10 mouse cellular contexts compared by ENCODE assay signal in the genomic region with DNA sequence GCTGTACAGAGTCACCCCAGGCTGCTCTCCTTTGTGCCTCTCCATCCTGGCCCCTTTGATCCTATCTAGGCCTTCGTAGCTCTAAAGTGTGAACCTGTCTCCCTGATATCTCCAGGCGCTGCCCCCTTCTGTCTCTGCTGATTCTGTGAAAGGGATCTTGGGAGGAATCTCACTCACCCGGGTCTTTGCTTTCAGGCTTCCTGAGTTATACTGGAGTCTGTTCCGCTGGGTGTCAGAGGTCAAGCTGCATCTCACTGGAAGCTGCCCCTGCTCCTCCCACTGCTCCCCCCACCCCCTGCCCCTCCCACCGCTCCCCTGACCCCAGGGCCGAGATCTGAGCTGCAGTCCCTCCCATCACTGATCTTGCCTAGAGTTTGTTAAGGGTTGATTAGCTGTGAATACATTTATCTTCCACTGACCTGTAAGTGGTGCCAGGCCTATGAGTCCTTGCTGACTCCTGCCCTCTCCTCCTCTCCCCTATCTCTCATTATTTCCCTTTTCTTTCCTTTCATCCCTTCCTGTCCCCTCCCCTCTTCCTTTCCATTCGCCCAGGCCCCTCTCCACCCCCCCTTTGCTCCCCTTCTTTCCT.
DNase-seq lines count a peak whose midpoint lies in the region; ATAC-seq lines count a peak whose summit lies in the region.
"Had no signal": no experiment of that assay in that cellular context is flagged by ENCODE, and none has a peak within 500 bp of the region (broad histone marks: within the 10 kb centered on the region; RNA-seq: fewer than 3 reads in every experiment).

No protein-coding gene starts in this region.

- DNase-seq in heart, adult 18-20 months = no peak
- DNase-seq in forebrain, embryonic 14.5 days (ENCODE audit: low spot score) = no peak
- DNase-seq in frontal cortex, postnatal 36 days (ENCODE audit: low spot score in 2 of 2) = no peak
- no peak for DNase-seq in thymus, postnatal 0 days (ENCODE audit: low spot score)
- no peak for DNase-seq in cerebellum, adult 18-20 months
- DNase-seq: lung, adult 18-20 months had no signal

- H3K4me2 ChIP-seq in heart, embryonic 13.5 days = peak overlapping the region; percentile 49
- peak overlapping the region; percentile 0; the same call in 1 of the 2 replicates for H3K4me2 ChIP-seq in forebrain, embryonic 14.5 days (ENCODE audit: low read length)
- H3K4me2 ChIP-seq in midbrain, embryonic 13.5 days (replicated peaks) = peak overlapping the region; percentile 29; the same call in 1 of the 2 replicates
- H3K4me2 ChIP-seq: heart, embryonic 15.5 days had no signal

- H3K4me1 ChIP-seq in heart, embryonic 13.5 days = peaks cover 10% of the 10 kb centered on the region
- no peaks in the 10 kb centered on the region for H3K4me1 ChIP-seq in brown adipose tissue, adult 24 weeks (ENCODE audit: control insufficient read depth, insufficient read depth, insufficient read length, low read length)
- peaks cover 12% of the 10 kb centered on the region for H3K4me1 ChIP-seq in forebrain, embryonic 14.5 days (ENCODE audit: control insufficient read depth, insufficient read depth, low read length)
- H3K4me1 ChIP-seq in midbrain, embryonic 13.5 days (replicated peaks) = peaks cover 16% of the 10 kb centered on the region

- H3K36me3 ChIP-seq in heart, embryonic 13.5 days = no peaks in the 10 kb centered on the region
- H3K36me3 ChIP-seq in forebrain, embryonic 14.5 days (ENCODE audit: control insufficient read depth, insufficient read depth, low read length) = no peaks in the 10 kb centered on the region
- H3K36me3 ChIP-seq in midbrain, embryonic 13.5 days = no peaks in the 10 kb centered on the region
- H3K36me3 ChIP-seq: heart, embryonic 15.5 days had no signal

- no peak overlapping the region for H3K9ac ChIP-seq in heart, embryonic 13.5 days
- peak overlapping the region; percentile 2; the same call in 1 of the 2 replicates for H3K9ac ChIP-seq in forebrain, embryonic 14.5 days (ENCODE audit: low read length)
- H3K9ac ChIP-seq in midbrain, embryonic 13.5 days (replicated peaks) = no peak overlapping the region
- H3K9ac ChIP-seq: heart, embryonic 15.5 days had no signal

- H3K9me3 ChIP-seq in heart, embryonic 13.5 days = no peaks in the 10 kb centered on the region
- no peaks in the 10 kb centered on the region for H3K9me3 ChIP-seq in forebrain, embryonic 14.5 days (replicated peaks; ENCODE audit: control insufficient read depth, low read length)
- no peaks in the 10 kb centered on the region for H3K9me3 ChIP-seq in midbrain, embryonic 13.5 days
- H3K9me3 ChIP-seq: heart, embryonic 15.5 days had no signal

- no peak overlapping the region for H3K27ac ChIP-seq in heart, embryonic 13.5 days (replicated peaks)
- no peak overlapping the region for H3K27ac ChIP-seq in brown adipose tissue, adult 24 weeks (replicated peaks; ENCODE audit: low read depth, low read length)
- H3K27ac ChIP-seq in forebrain, embryonic 14.5 days (ENCODE audit: low read depth, low read length) = no peak overlapping the region
- no peak overlapping the region for H3K27ac ChIP-seq in midbrain, embryonic 13.5 days
- H3K27ac ChIP-seq: heart, embryonic 15.5 days had no signal

- H3K27me3 ChIP-seq in heart, embryonic 13.5 days (replicated peaks) = no peaks in the 10 kb centered on the region
- no peaks in the 10 kb centered on the region for H3K27me3 ChIP-seq in forebrain, embryonic 14.5 days (replicated peaks; ENCODE audit: control insufficient read depth, insufficient read depth, low read length)
- H3K27me3 ChIP-seq in midbrain, embryonic 13.5 days = no peaks in the 10 kb centered on the region
- H3K27me3 ChIP-seq: heart, embryonic 15.5 days had no signal

- 11% methylated on average over 7 of the region's 7 CpGs for WGBS in heart, embryonic 13.5 days
- 19% methylated on average over 7 of the region's 7 CpGs for WGBS in forebrain, embryonic 14.5 days
- 6% methylated on average over 7 of the region's 7 CpGs for WGBS in midbrain, embryonic 13.5 days

- no peak for ATAC-seq in heart, embryonic 13.5 days (ENCODE audit: extremely low read depth, insufficient number of reproducible peaks, low FRiP score, low TSS enrichment)
- no peak for ATAC-seq in forebrain, embryonic 14.5 days
- ATAC-seq in midbrain, embryonic 13.5 days = no peak; the same call in 1 of the 2 replicates

- H3K4me3 ChIP-seq in heart, embryonic 13.5 days = peak overlapping the region; percentile 8
- H3K4me3 ChIP-seq in brown adipose tissue, adult 24 weeks (ENCODE audit: insufficient read depth, low read depth, low read length) = peak overlapping the region; percentile 10; the same call in 1 of the 2 replicates
- no peak overlapping the region for H3K4me3 ChIP-seq in forebrain, embryonic 14.5 days (ENCODE audit: low read depth, low read length)
- no peak overlapping the region for H3K4me3 ChIP-seq in midbrain, embryonic 13.5 days (replicated peaks)
- H3K4me3 ChIP-seq: heart, embryonic 15.5 days had no signal

Comparison
In these comparisons a context has a peak if more than half of its experiments do, and no peak if none do; other contexts are left out.
1. H3K4me3 ChIP-seq: peak in heart, embryonic 13.5 days (single experiment) and brown adipose tissue, adult 24 weeks (single experiment); none in forebrain, embryonic 14.5 days (single experiment) and midbrain, embryonic 13.5 days (single experiment).
2. Peak in every context shown above with its lines, with median percentiles within 50 percentile points of each other: H3K4me2 ChIP-seq.